Mouse (Mus musculus): ENCODE measurements at regions not wholly inside any gene's neighbourhood (a gene's known extent, or its start where the extent isn't known, plus 50 kb on each side); places are given as distances from the start of the nearest gene placed in this dataset.

GRCm38 (mm10) chr9:76734387-76734786, 167.5 kb upstream of the Fam83b start:
- 65% methylated on average over 1 of the region's 1 CpGs for WGBS
- ATAC-seq (ENCODE audit: insufficient number of reproducible peaks, low FRiP score, low TSS enrichment, low read depth) (no peak), DNase-seq (ENCODE audit: low spot score) (no peak)
- H3K4me3 ChIP-seq (ENCODE audit: low read depth, low read length), result no peak overlapping the region
- no peak overlapping the region for H3K9ac ChIP-seq (ENCODE audit: low read length)
- H3K27ac ChIP-seq (replicated peaks; ENCODE audit: low read depth, low read length), result no peak overlapping the region
- no peaks in the 10 kb centered on the region for H3K9me3 ChIP-seq (ENCODE audit: control insufficient read depth, low read length)
- no peak overlapping the region for H3K4me2 ChIP-seq (ENCODE audit: low read depth, severe bottlenecking)
- no peaks in the 10 kb centered on the region for H3K27me3 ChIP-seq (ENCODE audit: control insufficient read depth, insufficient read depth, low read length)
- H3K36me3 ChIP-seq (ENCODE audit: control insufficient read depth, insufficient read depth, low read length), result no peaks in the 10 kb centered on the region
- no peaks in the 10 kb centered on the region for H3K4me1 ChIP-seq (ENCODE audit: control insufficient read depth, insufficient read depth, low read length)

GRCm38 (mm10) chr9:76733812-76734211, 166.9 kb upstream of the Fam83b start:
- no peak for DNase-seq (ENCODE audit: low spot score)

DNA sequence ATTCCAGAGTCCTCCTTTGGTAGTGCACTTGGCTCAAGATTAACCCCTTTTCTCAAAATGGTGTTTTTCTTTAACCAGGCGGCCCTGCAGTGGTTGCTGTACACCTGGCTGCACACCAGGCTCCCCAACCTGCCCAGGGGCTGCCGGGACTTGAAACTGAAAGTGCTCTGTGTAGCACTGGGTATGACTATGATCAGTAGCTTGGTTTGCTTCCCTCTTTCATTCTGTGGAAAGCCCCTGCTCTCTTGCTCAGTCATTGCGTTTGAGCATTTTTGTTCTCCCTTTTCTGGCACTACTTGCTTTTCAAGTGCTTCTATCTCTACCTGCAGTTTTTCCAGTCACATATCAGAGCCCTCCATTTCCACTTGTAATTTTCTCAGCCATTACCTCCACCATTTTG, 156.0 kb upstream of the Fam83b start:
- WGBS, result 85% methylated on average over 3 of the region's 3 CpGs
- Histone ChIP-seq H3K9me3 (ENCODE audit: control insufficient read depth, low read length) (no peaks in the 10 kb centered on the region), H3K4me3 (ENCODE audit: low read depth, low read length) (no peak overlapping the region), H3K27ac (replicated peaks; ENCODE audit: low read depth, low read length) (no peak overlapping the region), H3K4me1 (ENCODE audit: control insufficient read depth, insufficient read depth, low read length) (no peaks in the 10 kb centered on the region), H3K27me3 (ENCODE audit: control insufficient read depth, insufficient read depth, low read length) (no peaks in the 10 kb centered on the region), H3K36me3 (ENCODE audit: control insufficient read depth, insufficient read depth, low read length) (no peaks in the 10 kb centered on the region), H3K9ac (ENCODE audit: low read length) (no peak overlapping the region), H3K4me2 (ENCODE audit: low read depth, severe bottlenecking) (no peak overlapping the region)
- no peak for DNase-seq (ENCODE audit: low spot score)
- no peak for ATAC-seq (ENCODE audit: insufficient number of reproducible peaks, low FRiP score, low TSS enrichment, low read depth)

More at GRCm38 (mm10) chr9:76733812-76734211, 166.9 kb upstream of the Fam83b start:
- no peak for ATAC-seq (ENCODE audit: insufficient number of reproducible peaks, low FRiP score, low TSS enrichment, low read depth)
- Histone ChIP-seq H3K27me3 (ENCODE audit: control insufficient read depth, insufficient read depth, low read length) (no peaks in the 10 kb centered on the region), H3K4me1 (ENCODE audit: control insufficient read depth, insufficient read depth, low read length) (no peaks in the 10 kb centered on the region), H3K36me3 (ENCODE audit: control insufficient read depth, insufficient read depth, low read length) (no peaks in the 10 kb centered on the region), H3K9ac (ENCODE audit: low read length) (no peak overlapping the region), H3K9me3 (ENCODE audit: control insufficient read depth, low read length) (no peaks in the 10 kb centered on the region), H3K4me3 (ENCODE audit: low read depth, low read length) (no peak overlapping the region), H3K27ac (replicated peaks; ENCODE audit: low read depth, low read length) (no peak overlapping the region), H3K4me2 (ENCODE audit: low read depth, severe bottlenecking) (no peak overlapping the region)

GRCm38 (mm10) chr9:76715852-76716251, 148.9 kb upstream of the Fam83b start:
- DNase-seq (ENCODE audit: low spot score), result no peak
- H3K9me3 ChIP-seq (ENCODE audit: control insufficient read depth, low read length), result no peaks in the 10 kb centered on the region
- WGBS, result 94% methylated on average over 1 of the region's 1 CpGs
- no peak overlapping the region for H3K27ac ChIP-seq (replicated peaks; ENCODE audit: low read depth, low read length)
- no peak overlapping the region for H3K4me2 ChIP-seq (ENCODE audit: low read depth, severe bottlenecking)
- no peak for ATAC-seq (ENCODE audit: insufficient number of reproducible peaks, low FRiP score, low TSS enrichment, low read depth)
- no peaks in the 10 kb centered on the region for H3K36me3 ChIP-seq (ENCODE audit: control insufficient read depth, insufficient read depth, low read length)
- no peak overlapping the region for H3K9ac ChIP-seq (ENCODE audit: low read length)
- no peaks in the 10 kb centered on the region for H3K4me1 ChIP-seq (ENCODE audit: control insufficient read depth, insufficient read depth, low read length)
- no peak overlapping the region for H3K4me3 ChIP-seq (ENCODE audit: low read depth, low read length)
- H3K27me3 ChIP-seq (ENCODE audit: control insufficient read depth, insufficient read depth, low read length), result no peaks in the 10 kb centered on the region

- no peak overlapping the region for H3K4me2 ChIP-seq (ENCODE audit: low read depth, severe bottlenecking)
- DNase-seq (ENCODE audit: low spot score) (no peak), ATAC-seq (ENCODE audit: insufficient number of reproducible peaks, low FRiP score, low TSS enrichment, low read depth) (no peak)
- no peaks in the 10 kb centered on the region for H3K27me3 ChIP-seq (ENCODE audit: control insufficient read depth, insufficient read depth, low read length)
- H3K36me3 ChIP-seq (ENCODE audit: control insufficient read depth, insufficient read depth, low read length), result no peaks in the 10 kb centered on the region
- no peak overlapping the region for H3K4me3 ChIP-seq (ENCODE audit: low read depth, low read length)
- H3K27ac ChIP-seq (replicated peaks; ENCODE audit: low read depth, low read length), result no peak overlapping the region
- no peaks in the 10 kb centered on the region for H3K4me1 ChIP-seq (ENCODE audit: control insufficient read depth, insufficient read depth, low read length)
- WGBS, result 59% methylated on average over 1 of the region's 1 CpGs
- H3K9me3 ChIP-seq (ENCODE audit: control insufficient read depth, low read length), result no peaks in the 10 kb centered on the region
- no peak overlapping the region for H3K9ac ChIP-seq (ENCODE audit: low read length)
Measured at GRCm38 (mm10) chr9:76706451-76706850, 139.5 kb upstream of the Fam83b start.

DNA sequence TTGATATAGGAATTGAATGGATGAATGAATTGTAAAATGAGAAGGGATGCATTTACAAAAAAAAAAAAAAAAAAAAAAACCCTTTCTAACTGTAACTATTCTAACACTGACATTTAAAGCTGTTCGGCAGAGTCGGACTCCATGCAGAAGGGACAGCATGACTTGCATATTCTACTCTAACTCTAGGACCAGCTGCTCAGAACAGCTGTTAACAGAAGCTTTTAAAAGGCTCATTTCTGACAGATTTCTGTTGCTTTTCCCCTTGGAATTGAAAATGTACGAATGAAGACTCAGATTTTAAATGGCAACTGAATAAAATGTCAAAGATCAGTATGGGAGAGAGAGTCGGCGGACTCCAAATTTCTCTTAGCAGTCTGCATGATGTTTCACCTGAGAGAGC, 138.9 kb upstream of the Fam83b start:
- Histone ChIP-seq H3K4me2 (ENCODE audit: low read depth, severe bottlenecking) (no peak overlapping the region), H3K9me3 (ENCODE audit: control insufficient read depth, low read length) (no peaks in the 10 kb centered on the region), H3K27me3 (ENCODE audit: control insufficient read depth, insufficient read depth, low read length) (no peaks in the 10 kb centered on the region), H3K4me1 (ENCODE audit: control insufficient read depth, insufficient read depth, low read length) (no peaks in the 10 kb centered on the region), H3K27ac (replicated peaks; ENCODE audit: low read depth, low read length) (no peak overlapping the region), H3K9ac (ENCODE audit: low read length) (no peak overlapping the region), H3K4me3 (ENCODE audit: low read depth, low read length) (no peak overlapping the region), H3K36me3 (ENCODE audit: control insufficient read depth, insufficient read depth, low read length) (no peaks in the 10 kb centered on the region)
- no peak for DNase-seq (ENCODE audit: low spot score)
- WGBS, result 90% methylated on average over 5 of the region's 5 CpGs
- no peak for ATAC-seq (ENCODE audit: insufficient number of reproducible peaks, low FRiP score, low TSS enrichment, low read depth)

DNA sequence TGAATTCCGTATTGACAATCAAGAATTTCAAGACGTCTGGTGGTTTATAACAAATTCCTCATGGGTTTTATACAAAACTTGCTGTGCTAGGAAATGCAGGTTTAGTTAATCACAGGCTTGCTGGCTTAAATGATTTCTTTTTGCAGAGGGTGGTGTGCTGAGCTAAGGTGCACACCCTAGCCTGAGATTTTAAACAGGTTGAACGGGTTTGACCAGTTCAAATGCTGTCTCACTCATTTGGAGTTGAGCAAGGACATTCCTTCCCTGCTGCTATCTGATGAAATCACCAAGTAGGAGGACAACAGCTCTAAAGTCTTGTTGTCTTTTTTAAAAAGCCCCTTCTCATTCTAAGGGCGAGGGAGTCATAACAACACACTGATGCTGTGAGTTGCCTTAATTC, 128.6 kb upstream of the Fam83b start:
- ATAC-seq (ENCODE audit: insufficient number of reproducible peaks, low FRiP score, low TSS enrichment, low read depth) (no peak), DNase-seq (ENCODE audit: low spot score) (no peak)
- Histone ChIP-seq H3K27me3 (ENCODE audit: control insufficient read depth, insufficient read depth, low read length) (no peaks in the 10 kb centered on the region), H3K9me3 (ENCODE audit: control insufficient read depth, low read length) (no peaks in the 10 kb centered on the region), H3K36me3 (ENCODE audit: control insufficient read depth, insufficient read depth, low read length) (no peaks in the 10 kb centered on the region), H3K4me1 (ENCODE audit: control insufficient read depth, insufficient read depth, low read length) (no peaks in the 10 kb centered on the region), H3K4me3 (ENCODE audit: low read depth, low read length) (no peak overlapping the region), H3K4me2 (ENCODE audit: low read depth, severe bottlenecking) (no peak overlapping the region), H3K9ac (ENCODE audit: low read length) (no peak overlapping the region), H3K27ac (replicated peaks; ENCODE audit: low read depth, low read length) (no peak overlapping the region)
- WGBS, result 65% methylated on average over 4 of the region's 4 CpGs

- no peak overlapping the region for H3K4me2 ChIP-seq (ENCODE audit: low read depth, severe bottlenecking)
- H3K27ac ChIP-seq (replicated peaks; ENCODE audit: low read depth, low read length), result no peak overlapping the region
- no peaks in the 10 kb centered on the region for H3K4me1 ChIP-seq (ENCODE audit: control insufficient read depth, insufficient read depth, low read length)
- no peaks in the 10 kb centered on the region for H3K9me3 ChIP-seq (ENCODE audit: control insufficient read depth, low read length)
- DNase-seq (ENCODE audit: low spot score) (no peak), ATAC-seq (ENCODE audit: insufficient number of reproducible peaks, low FRiP score, low TSS enrichment, low read depth) (no peak)
- H3K36me3 ChIP-seq (ENCODE audit: control insufficient read depth, insufficient read depth, low read length), result no peaks in the 10 kb centered on the region
- 76% methylated on average over 4 of the region's 4 CpGs for WGBS
- no peaks in the 10 kb centered on the region for H3K27me3 ChIP-seq (ENCODE audit: control insufficient read depth, insufficient read depth, low read length)
- no peak overlapping the region for H3K4me3 ChIP-seq (ENCODE audit: low read depth, low read length)
- H3K9ac ChIP-seq (ENCODE audit: low read length), result no peak overlapping the region
Measured at GRCm38 (mm10) chr9:76692976-76693375, 126.1 kb upstream of the Fam83b start.

- no peak overlapping the region for H3K27ac ChIP-seq (replicated peaks; ENCODE audit: low read depth, low read length)
- no peak overlapping the region for H3K9ac ChIP-seq (ENCODE audit: low read length)
- H3K36me3 ChIP-seq (ENCODE audit: control insufficient read depth, insufficient read depth, low read length), result no peaks in the 10 kb centered on the region
- no peaks in the 10 kb centered on the region for H3K27me3 ChIP-seq (ENCODE audit: control insufficient read depth, insufficient read depth, low read length)
- H3K9me3 ChIP-seq (ENCODE audit: control insufficient read depth, low read length), result no peaks in the 10 kb centered on the region
- 28% methylated on average over 3 of the region's 3 CpGs for WGBS
- DNase-seq (ENCODE audit: low spot score), result peak; percentile 79
- H3K4me1 ChIP-seq (ENCODE audit: control insufficient read depth, insufficient read depth, low read length), result no peaks in the 10 kb centered on the region
- no peak overlapping the region for H3K4me3 ChIP-seq (ENCODE audit: low read depth, low read length)
- no peak overlapping the region for H3K4me2 ChIP-seq (ENCODE audit: low read depth, severe bottlenecking)
- no peak for ATAC-seq (ENCODE audit: insufficient number of reproducible peaks, low FRiP score, low TSS enrichment, low read depth)
Measured at GRCm38 (mm10) chr9:76660848-76661247, 93.9 kb upstream of the Fam83b start.

Measured in limb, embryonic 11.5 days (tissue).